Mouse (Mus musculus) embryonic facial prominence, embryonic 15.5 days (tissue): Measurements from ENCODE around the gene Map4k2. TPM values are rescaled to one million over a fixed set of nuclear protein-coding genes. Genes with fewer than 3 reads are reported as not detected.

ENCODE experiments used
- ATAC-seq: fragments of 200-750 bp; cut with Nextera tagmentation; 2 replicates; pipeline ENCODE4 v1.8.0; 2017; ENCODE audit warnings: low read depth, moderate TSS enrichment; ENCODE audit not compliant: insufficient number of reproducible peaks, low FRiP score, low TSS enrichment
- H3K27ac ChIP-seq: fragments of 300-500 bp; sonication (generic); replicated peaks from 2 replicates; pipeline ENCODE4 v1.5.1; 2015; ENCODE audit warnings: mild to moderate bottlenecking, inconsistent platforms
- H3K27me3 ChIP-seq: fragments of 300-500 bp; sonication (generic); 2 replicates; pipeline ENCODE4 v1.6.1; 2015; ENCODE audit warnings: inconsistent platforms
- H3K36me3 ChIP-seq: fragments of 300-500 bp; sonication (generic); 2 replicates; pipeline ENCODE4 v1.6.1; 2015; ENCODE audit warnings: mild to moderate bottlenecking, inconsistent platforms
- H3K4me1 ChIP-seq: fragments of 300-500 bp; sonication (generic); 2 replicates; pipeline ENCODE4 v1.6.1; 2015; ENCODE audit warnings: inconsistent platforms
- H3K4me2 ChIP-seq: fragments of 300-500 bp; sonication (generic); replicated peaks from 2 replicates; pipeline ENCODE4 v1.6.1; 2015; ENCODE audit warnings: mild to moderate bottlenecking, inconsistent platforms
- H3K4me3 ChIP-seq: fragments of 300-500 bp; sonication (generic); replicated peaks from 2 replicates; pipeline ENCODE4 v1.5.1; 2015; ENCODE audit warnings: mild to moderate bottlenecking, inconsistent platforms
- H3K9ac ChIP-seq: fragments of 300-500 bp; sonication (generic); 2 replicates; pipeline ENCODE4 v1.6.1; 2015; ENCODE audit warnings: inconsistent platforms
- H3K9me3 ChIP-seq: fragments of 300-500 bp; sonication (generic); replicated peaks from 2 replicates; pipeline ENCODE4 v1.6.1; 2016; ENCODE audit warnings: inconsistent platforms
- WGBS: fragments of 180-500 bp; shearing (Covaris S2); methylation state at CpG from one replicate; pipeline ENCODE4 v1.1.7; 2015; 5-methylcytosine and 5-hydroxymethylcytosine counted together
- polyA plus RNA-seq: library from polyadenylated mRNA; unstranded; fragments of >200 nt; fragmentation: Nextera tagmentation; extraction: Ambion mirVana; gene quantifications from 2 replicates; pipeline ENCODE4 v1.2.1, GENCODE M21; 2015

Map4k2 gene
- polyA plus RNA-seq, 1 experiment from 2014 or later: 16.7 TPM

DNA sequence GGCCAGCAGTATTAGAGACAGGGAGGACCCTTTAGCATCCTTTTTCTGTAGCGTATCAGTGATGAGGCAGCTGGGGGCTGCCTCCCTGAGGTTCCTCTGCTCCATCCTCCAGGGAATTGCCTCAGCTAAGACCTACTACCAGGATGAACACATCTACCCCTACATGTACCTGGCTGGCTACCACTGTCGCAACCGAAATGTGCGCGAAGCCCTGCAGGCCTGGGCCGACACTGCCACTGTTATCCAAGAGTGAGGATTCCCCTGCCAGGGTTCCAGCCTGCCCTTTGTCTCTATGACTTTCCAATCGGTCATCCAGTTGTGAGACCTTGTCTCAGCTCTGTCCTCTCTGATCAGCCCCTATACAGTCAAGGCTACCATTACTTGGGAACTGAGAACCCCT, 2.8 kb upstream of the Map4k2 start:
- no peak overlapping the region for H3K9ac ChIP-seq
- no peak overlapping the region for H3K27ac ChIP-seq
- peaks cover 39% of the 10 kb centered on the region for H3K36me3 ChIP-seq
- no peaks in the 10 kb centered on the region for H3K27me3 ChIP-seq
- no peak for ATAC-seq
- no peak overlapping the region for H3K4me3 ChIP-seq
- WGBS: 95% methylated on average over 7 of the region's 7 CpGs
- H3K9me3 ChIP-seq: no peaks in the 10 kb centered on the region
- H3K4me2 ChIP-seq: no peak overlapping the region
- H3K4me1 ChIP-seq: peaks cover 47% of the 10 kb centered on the region

DNA sequence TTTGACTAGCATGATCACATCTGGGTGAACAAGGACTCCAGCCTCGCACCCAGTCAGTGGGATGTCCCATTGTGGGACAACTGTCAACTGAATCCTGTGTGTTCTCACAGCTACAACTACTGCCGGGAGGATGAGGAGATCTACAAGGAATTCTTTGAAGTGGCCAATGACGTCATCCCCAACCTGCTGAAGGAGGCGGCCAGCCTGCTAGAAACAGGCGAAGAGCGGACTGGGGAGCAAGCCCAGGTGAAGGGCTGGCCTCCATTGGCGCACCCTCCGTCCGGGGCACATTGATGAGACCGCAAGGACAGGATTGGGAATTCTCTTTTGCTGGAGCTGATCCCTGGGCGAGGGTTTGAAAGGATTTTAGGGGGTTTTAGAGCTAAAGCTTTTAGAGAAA, 2.2 kb upstream of the Map4k2 start:
- H3K4me1 ChIP-seq: peaks cover 47% of the 10 kb centered on the region
- H3K27me3 ChIP-seq: no peaks in the 10 kb centered on the region
- no peak overlapping the region for H3K27ac ChIP-seq
- peaks cover 42% of the 10 kb centered on the region for H3K36me3 ChIP-seq
- WGBS: 85% methylated on average over 11 of the region's 11 CpGs
- ATAC-seq: no peak
- H3K4me2 ChIP-seq: no peak overlapping the region
- H3K9ac ChIP-seq: no peak overlapping the region
- H3K9me3 ChIP-seq: no peaks in the 10 kb centered on the region
- H3K4me3 ChIP-seq: no peak overlapping the region

DNA sequence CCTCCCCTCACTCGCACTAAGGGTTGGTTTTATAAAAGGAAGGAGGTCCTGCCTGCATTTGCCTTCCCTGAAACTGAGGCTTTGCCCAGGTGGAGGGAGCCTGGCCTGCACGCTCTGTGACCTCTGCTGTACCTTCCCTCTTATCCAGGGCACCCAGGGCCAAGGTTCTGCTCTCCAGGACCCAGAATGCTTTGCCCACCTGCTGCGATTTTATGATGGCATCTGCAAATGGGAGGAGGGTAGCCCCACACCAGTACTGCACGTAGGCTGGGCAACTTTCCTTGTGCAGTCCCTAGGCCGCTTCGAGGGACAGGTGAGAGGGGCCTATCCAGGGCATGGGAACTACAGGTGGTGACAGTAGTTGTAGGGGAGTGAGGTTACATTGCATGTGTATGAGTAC, 1.7 kb upstream of the Map4k2 start:
- no peak for ATAC-seq
- Histone ChIP-seq H3K9me3 (no peaks in the 10 kb centered on the region), H3K4me3 (no peak overlapping the region), H3K27ac (no peak overlapping the region), H3K4me1 (peaks cover 46% of the 10 kb centered on the region), H3K9ac (no peak overlapping the region), H3K36me3 (peaks cover 47% of the 10 kb centered on the region), H3K27me3 (no peaks in the 10 kb centered on the region), H3K4me2 (no peak overlapping the region)
- WGBS: 94% methylated on average over 6 of the region's 6 CpGs

DNA sequence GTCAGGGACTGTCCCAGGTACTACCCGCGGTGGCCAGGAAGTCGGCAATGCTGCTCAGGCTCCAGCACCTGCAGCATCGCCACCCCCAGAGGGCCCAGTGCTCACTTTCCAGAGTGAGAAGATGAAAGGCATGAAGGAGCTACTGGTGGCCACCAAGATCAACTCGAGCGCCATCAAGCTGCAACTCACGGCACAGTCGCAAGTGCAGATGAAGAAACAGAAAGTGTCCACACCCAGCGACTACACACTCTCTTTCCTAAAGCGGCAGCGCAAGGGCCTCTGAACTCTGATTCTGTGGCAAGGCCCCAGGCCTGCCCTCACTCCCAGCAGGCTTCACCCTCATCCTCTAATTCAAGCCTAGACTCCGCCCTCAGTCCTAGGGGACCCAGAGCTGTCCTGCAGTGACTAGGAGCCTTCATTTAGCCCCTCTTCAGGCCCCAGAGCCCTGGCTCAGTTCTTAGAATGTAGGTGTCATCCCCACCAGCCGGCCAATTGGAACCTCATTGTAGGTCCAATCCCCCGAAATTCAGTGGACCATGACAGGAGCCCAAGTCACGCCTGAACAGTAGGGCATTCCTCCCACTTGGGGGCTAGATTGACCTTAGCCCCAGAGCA, 938 bp upstream of the Map4k2 start:
- Histone ChIP-seq H3K4me1 (peaks cover 41% of the 10 kb centered on the region), H3K27me3 (no peaks in the 10 kb centered on the region), H3K27ac (0 out of 2 replicates have a peak overlapping the region, but pooled peaks have one; percentile 53), H3K9me3 (no peaks in the 10 kb centered on the region), H3K4me3 (peak overlapping the region; percentile 76; the same call in 1 of the 2 replicates), H3K9ac (no peak overlapping the region), H3K36me3 (peaks cover 53% of the 10 kb centered on the region), H3K4me2 (peak overlapping the region; percentile 93; the same call in 1 of the 2 replicates)
- no peak for ATAC-seq
- 68% methylated on average over 15 of the region's 15 CpGs for WGBS

DNA sequence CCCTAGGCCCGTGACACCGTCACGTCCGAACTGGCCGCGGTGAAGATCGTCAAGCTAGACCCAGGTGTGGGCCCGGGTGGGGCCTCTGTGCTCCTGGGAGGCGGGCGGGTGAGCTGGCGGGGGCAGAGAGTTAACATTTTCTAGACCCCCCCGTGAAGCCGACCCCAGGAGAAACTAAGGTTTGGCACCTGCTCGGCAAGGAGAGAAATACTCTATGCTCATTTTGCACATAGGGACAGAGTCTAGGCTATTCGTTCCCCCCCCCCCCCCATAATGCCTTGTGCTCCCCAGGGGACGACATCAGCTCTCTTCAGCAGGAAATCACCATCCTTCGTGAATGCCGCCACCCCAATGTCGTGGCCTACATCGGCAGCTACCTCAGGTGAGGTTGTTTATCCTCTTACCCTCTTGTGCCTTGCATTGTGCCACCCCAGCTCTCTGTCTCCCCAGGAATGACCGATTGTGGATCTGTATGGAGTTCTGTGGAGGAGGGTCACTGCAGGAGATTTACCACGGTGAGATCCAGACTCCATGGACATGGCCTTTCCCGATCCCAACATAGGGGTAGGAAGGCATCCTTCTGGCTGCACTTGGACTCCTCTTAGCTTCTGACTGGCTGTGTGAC, 630 bp downstream of the Map4k2 start:
- H3K4me1 ChIP-seq: peaks cover 31% of the 10 kb centered on the region
- H3K9ac ChIP-seq: peak overlapping the region; percentile 75
- H3K4me3 ChIP-seq: peak overlapping the region; percentile 76
- no peaks in the 10 kb centered on the region for H3K9me3 ChIP-seq
- no peaks in the 10 kb centered on the region for H3K27me3 ChIP-seq
- peak overlapping the region; percentile 93 for H3K4me2 ChIP-seq
- peak overlapping the region; percentile 66; the same call in 1 of the 2 replicates for H3K27ac ChIP-seq
- ATAC-seq: no peak
- WGBS: 9% methylated on average over 23 of the region's 23 CpGs
- H3K36me3 ChIP-seq: peaks cover 67% of the 10 kb centered on the region

DNA sequence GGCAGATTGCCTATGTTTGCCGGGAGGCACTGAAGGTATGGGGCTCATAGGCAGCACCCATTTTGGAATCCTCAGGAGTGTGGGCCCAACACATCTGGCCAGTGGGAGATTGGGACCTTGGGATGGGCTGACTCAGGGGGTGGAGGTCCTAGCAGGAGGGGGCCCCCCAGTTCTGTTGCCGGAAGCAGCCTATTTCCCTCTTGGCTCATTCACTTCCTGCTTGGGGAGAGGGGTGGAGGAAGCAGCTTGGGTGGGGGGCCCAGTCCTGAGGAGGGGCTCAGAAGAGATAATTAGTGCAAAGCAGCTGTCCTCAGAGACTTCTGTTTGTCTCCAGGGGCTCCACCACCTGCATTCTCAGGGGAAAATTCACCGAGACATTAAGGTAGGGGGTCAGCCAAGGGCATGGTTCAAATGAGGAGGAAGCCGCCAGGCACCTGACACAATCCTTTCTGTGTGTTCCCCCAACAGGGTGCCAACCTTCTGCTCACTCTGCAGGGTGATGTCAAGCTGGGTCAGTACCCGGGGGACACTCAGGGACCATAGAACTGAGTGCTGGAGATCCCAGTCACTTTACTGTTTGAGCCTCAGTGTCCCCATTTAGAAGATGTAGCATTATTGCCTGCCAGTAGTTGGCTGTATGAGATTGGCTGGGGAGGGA, 1.5 kb downstream of the Map4k2 start:
- no peak overlapping the region for H3K9ac ChIP-seq
- ATAC-seq: no peak
- no peaks in the 10 kb centered on the region for H3K27me3 ChIP-seq
- no peaks in the 10 kb centered on the region for H3K9me3 ChIP-seq
- no peak overlapping the region for H3K27ac ChIP-seq
- 73% methylated on average over 5 of the region's 5 CpGs for WGBS
- peak overlapping the region; percentile 76; the same call in 1 of the 2 replicates for H3K4me3 ChIP-seq
- peak overlapping the region; percentile 93 for H3K4me2 ChIP-seq
- peaks cover 67% of the 10 kb centered on the region for H3K36me3 ChIP-seq
- peaks cover 23% of the 10 kb centered on the region for H3K4me1 ChIP-seq

DNA sequence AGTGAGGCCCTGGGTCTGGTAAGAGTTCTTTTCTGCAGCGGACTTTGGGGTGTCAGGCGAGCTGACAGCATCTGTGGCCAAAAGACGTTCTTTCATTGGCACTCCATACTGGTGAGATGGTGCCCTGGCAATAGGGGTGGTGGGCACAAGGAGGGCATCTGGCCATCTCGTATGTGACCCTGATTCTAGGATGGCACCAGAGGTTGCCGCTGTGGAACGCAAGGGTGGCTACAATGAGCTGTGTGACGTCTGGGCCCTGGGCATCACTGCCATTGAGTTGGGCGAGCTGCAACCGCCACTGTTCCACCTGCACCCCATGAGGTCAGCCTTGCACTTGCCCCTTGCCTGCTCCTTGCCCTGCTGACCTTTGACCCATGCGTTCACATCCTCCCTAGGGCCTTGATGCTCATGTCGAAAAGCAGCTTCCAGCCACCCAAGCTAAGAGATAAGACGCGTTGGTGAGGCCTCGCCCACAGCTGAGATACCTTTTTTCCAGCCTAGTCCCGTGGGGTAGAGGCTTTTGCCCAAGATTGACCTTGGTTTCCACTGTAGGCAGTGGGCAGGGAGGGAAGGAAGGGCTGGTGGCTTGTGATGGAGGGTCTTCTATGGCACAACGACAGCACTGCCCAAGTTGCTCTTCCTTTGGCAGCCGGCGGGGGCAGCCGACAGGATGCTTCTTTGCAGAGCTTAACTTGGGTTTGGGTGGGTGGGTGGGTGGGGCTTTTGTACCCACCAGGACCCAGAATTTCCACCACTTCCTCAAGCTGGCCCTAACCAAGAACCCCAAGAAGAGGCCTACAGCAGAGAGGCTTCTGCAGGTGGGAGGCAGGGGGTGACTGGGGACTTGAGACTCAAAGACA, 2.4 kb downstream of the Map4k2 start:
- no peak for ATAC-seq
- no peak overlapping the region for H3K9ac ChIP-seq
- H3K4me3 ChIP-seq: no peak overlapping the region
- no peak overlapping the region for H3K4me2 ChIP-seq
- H3K27ac ChIP-seq: no peak overlapping the region
- H3K27me3 ChIP-seq: no peaks in the 10 kb centered on the region
- H3K36me3 ChIP-seq: peaks cover 58% of the 10 kb centered on the region
- peaks cover 23% of the 10 kb centered on the region for H3K4me1 ChIP-seq
- WGBS: 84% methylated on average over 19 of the region's 19 CpGs
- no peaks in the 10 kb centered on the region for H3K9me3 ChIP-seq

DNA sequence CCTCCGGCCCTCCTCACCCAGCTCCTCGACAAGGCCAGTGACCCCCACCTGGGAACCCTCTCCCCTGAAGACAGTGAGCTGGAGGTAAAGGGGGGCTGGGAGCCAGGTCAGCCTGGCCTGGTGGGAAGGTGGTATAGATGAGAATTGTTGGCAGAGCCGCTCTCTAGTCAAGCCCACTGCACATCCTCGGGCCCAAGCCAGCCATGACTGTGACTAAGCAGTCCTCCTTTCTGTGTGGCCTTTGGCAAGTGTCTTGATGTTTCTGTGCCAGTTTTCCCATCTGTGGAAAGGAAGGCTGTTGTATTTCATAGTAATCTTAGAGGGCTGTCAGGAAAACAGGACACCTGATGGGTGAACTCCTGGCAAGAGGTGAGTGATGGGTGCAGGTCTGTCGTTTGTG, 3.1 kb downstream of the Map4k2 start:
- peaks cover 29% of the 10 kb centered on the region for H3K4me1 ChIP-seq
- no peaks in the 10 kb centered on the region for H3K27me3 ChIP-seq
- ATAC-seq: no peak
- WGBS: 82% methylated on average over 5 of the region's 5 CpGs
- H3K4me2 ChIP-seq: no peak overlapping the region
- no peak overlapping the region for H3K27ac ChIP-seq
- H3K9me3 ChIP-seq: no peaks in the 10 kb centered on the region
- H3K4me3 ChIP-seq: no peak overlapping the region
- peaks cover 57% of the 10 kb centered on the region for H3K36me3 ChIP-seq
- H3K9ac ChIP-seq: no peak overlapping the region

DNA sequence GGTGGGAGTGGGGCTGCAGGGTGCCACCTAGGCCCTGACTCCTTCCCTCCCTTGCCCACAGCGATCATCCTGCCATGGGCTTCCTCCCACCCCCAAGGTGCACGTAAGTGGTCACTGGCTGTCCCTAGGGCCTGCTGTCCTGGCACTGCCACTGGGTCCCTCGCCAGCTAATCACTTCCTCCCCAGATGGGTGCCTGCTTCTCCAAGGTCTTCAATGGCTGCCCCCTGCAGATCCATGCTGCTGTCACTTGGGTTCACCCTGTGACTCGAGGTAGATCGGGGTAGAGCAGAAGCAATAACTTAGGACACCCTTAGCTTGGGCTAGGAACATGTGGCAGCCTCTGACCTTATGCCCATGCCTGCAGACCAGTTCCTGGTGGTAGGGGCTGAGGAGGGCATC, 5.1 kb downstream of the Map4k2 start:
- Histone ChIP-seq H3K27me3 (no peaks in the 10 kb centered on the region), H3K27ac (no peak overlapping the region), H3K4me3 (no peak overlapping the region), H3K36me3 (peaks cover 44% of the 10 kb centered on the region), H3K4me1 (peaks cover 27% of the 10 kb centered on the region), H3K4me2 (no peak overlapping the region), H3K9ac (no peak overlapping the region), H3K9me3 (no peaks in the 10 kb centered on the region)
- WGBS: 86% methylated on average over 5 of the region's 5 CpGs
- ATAC-seq: no peak

DNA sequence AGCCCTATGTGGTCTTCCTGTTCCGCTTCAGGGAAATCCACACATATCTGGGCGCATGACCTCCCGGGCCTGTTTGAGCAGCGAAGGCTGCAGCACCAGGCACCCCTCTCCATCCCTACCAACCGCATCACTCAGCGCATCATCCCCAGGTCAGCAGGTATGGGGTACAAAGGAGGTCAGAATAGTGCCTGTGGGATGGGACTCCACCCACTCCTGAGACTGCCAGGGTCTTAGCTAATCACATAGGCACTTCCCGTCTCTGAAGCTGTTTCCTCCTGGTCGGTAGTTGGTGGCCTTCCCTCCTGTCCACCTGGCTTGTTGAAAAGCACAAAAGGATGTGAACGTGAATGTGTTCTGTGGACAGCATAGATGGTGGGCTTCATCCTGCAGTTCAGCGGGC, 5.7 kb downstream of the Map4k2 start:
- ATAC-seq: no peak
- peaks cover 27% of the 10 kb centered on the region for H3K4me1 ChIP-seq
- H3K27me3 ChIP-seq: no peaks in the 10 kb centered on the region
- H3K27ac ChIP-seq: no peak overlapping the region
- no peak overlapping the region for H3K4me2 ChIP-seq
- no peaks in the 10 kb centered on the region for H3K9me3 ChIP-seq
- H3K9ac ChIP-seq: no peak overlapping the region
- H3K4me3 ChIP-seq: no peak overlapping the region
- 87% methylated on average over 10 of the region's 10 CpGs for WGBS
- peaks cover 44% of the 10 kb centered on the region for H3K36me3 ChIP-seq

DNA sequence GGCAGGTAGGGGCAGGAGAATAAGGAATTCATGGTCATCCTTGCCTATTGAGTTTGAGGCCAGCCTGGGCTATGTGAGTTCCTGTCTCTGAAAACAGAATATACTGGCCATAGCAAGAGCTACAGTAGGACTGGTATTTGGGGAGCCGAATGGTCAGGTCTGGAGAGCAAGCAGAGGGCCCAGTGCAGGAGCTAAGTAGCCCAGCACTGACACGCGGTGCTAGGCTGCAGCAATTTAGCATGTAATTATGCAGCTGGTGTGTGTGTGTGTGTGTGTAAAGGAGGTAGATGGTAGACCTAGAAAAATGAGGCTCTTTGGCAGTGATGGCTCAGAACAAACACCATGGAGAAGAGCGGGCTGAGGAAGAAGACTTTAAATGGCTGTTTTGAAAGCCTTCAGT, 6.7 kb downstream of the Map4k2 start:
- no peak for ATAC-seq
- 87% methylated on average over 4 of the region's 4 CpGs for WGBS

More for the DNA sequence above, 6.7 kb downstream of the Map4k2 start:
- H3K36me3 ChIP-seq: peaks cover 51% of the 10 kb centered on the region
- H3K4me2 ChIP-seq: no peak overlapping the region
- no peak overlapping the region for H3K27ac ChIP-seq
- H3K4me1 ChIP-seq: peaks cover 19% of the 10 kb centered on the region
- no peaks in the 10 kb centered on the region for H3K9me3 ChIP-seq
- H3K27me3 ChIP-seq: no peaks in the 10 kb centered on the region
- no peak overlapping the region for H3K9ac ChIP-seq
- H3K4me3 ChIP-seq: no peak overlapping the region
